Mouse (Mus musculus) ES-Bruce4 (cell line): ENCODE data around the gene Dnajc5.

Experiments used
- CTCF ChIP-seq: IDR thresholded peaks from one replicate; pipeline ENCODE4 v1.8.1; 2011; ENCODE audit warnings: low read depth, low read length
- EP300 ChIP-seq: IDR thresholded peaks from 2 replicates; pipeline ENCODE4 v1.6.1; 2011; ENCODE audit warnings: low read depth, low read length; ENCODE audit not compliant: insufficient read depth

DNA sequence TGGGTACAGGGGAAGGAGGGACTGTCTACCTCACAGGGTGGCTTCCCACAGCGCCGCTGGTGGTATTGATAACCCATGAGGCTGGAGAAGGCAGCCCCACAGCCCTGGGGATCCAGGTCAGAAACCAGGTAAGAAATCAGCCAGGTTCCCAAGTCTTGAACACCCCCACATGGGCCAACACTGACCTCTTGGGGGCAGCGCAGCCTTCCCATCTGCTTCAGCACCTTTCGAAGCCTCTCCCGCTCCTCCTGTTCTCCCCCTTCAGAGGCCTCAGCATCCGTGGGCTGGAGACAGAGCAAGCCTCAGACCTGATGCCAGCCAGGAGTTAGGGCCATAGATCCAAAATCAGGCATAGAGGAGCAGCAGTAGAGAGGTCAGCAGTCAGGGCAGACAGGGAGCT, 67.5 kb downstream of the Dnajc5 start:
- peak; percentile 46 for TF ChIP-seq CTCF
- no peak for TF ChIP-seq EP300
